Mouse (Mus musculus): Measurements from ENCODE around the gene Ppp1r1b. TPM values are rescaled to one million over a fixed set of nuclear protein-coding genes. Genes with fewer than 3 reads are reported as not detected.

Gene Ppp1r1b
- polyA plus RNA-seq, 1 experiment from 2014 or later: 1.2 TPM

- ATAC-seq (ENCODE audit: insufficient number of reproducible peaks, insufficient read depth, low FRiP score, low TSS enrichment, low read depth): no peak
Observed at GRCm38 (mm10) chr11:98329081-98329959, 18.9 kb upstream of the Ppp1r1b start, which contains the start of gene Neurod2. Gene Neurod2, minus strand, starts transcription at chr11:98329648.

GRCm38 (mm10) chr11:98329960-98330744, 18.1 kb upstream of the Ppp1r1b start:
- no peak overlapping the region for H3K4me3 ChIP-seq
- no peak for ATAC-seq (ENCODE audit: insufficient number of reproducible peaks, insufficient read depth, low FRiP score, low TSS enrichment, low read depth)
- H3K9ac ChIP-seq: no peak overlapping the region
- no peaks in the 10 kb centered on the region for H3K36me3 ChIP-seq
- H3K4me2 ChIP-seq: no peak overlapping the region
- H3K4me1 ChIP-seq: peaks cover 31% of the 10 kb centered on the region
- no peaks in the 10 kb centered on the region for H3K9me3 ChIP-seq
- H3K27me3 ChIP-seq: peaks cover 100% of the 10 kb centered on the region
- H3K27ac ChIP-seq: no peak overlapping the region
- 30% methylated on average over 9 of the region's 9 CpGs for WGBS

More at GRCm38 (mm10) chr11:98329081-98329959, 18.9 kb upstream of the Ppp1r1b start, which contains the start of gene Neurod2:
- Histone ChIP-seq H3K4me2 (peak within 1 kb of the TSS; percentile 47), H3K27ac (no peak within 1 kb of the TSS), H3K9me3 (no peaks in the 10 kb centered on the region), H3K27me3 (peaks cover 100% of the 10 kb centered on the region), H3K4me3 (peak within 1 kb of the TSS; percentile 30), H3K4me1 (peaks cover 28% of the 10 kb centered on the region), H3K36me3 (no peaks in the 10 kb centered on the region), H3K9ac (peak within 1 kb of the TSS; percentile 40; the same call in 1 of the 2 replicates)
- 1% methylated on average over 38 of the region's 38 CpGs for WGBS

GRCm38 (mm10) chr11:98330745-98331204, 17.4 kb upstream of the Ppp1r1b start:
- Histone ChIP-seq H3K27me3 (peaks cover 100% of the 10 kb centered on the region), H3K9me3 (no peaks in the 10 kb centered on the region), H3K27ac (no peak overlapping the region), H3K4me3 (no peak overlapping the region), H3K4me1 (peaks cover 31% of the 10 kb centered on the region), H3K9ac (no peak overlapping the region), H3K4me2 (no peak overlapping the region), H3K36me3 (no peaks in the 10 kb centered on the region)
- ATAC-seq (ENCODE audit: insufficient number of reproducible peaks, insufficient read depth, low FRiP score, low TSS enrichment, low read depth): no peak
- WGBS: 53% methylated on average over 2 of the region's 2 CpGs

GRCm38 (mm10) chr11:98331401-98331800, 16.8 kb upstream of the Ppp1r1b start:
- H3K4me1 ChIP-seq: peaks cover 31% of the 10 kb centered on the region
- no peaks in the 10 kb centered on the region for H3K9me3 ChIP-seq
- H3K4me2 ChIP-seq: no peak overlapping the region
- peaks cover 100% of the 10 kb centered on the region for H3K27me3 ChIP-seq
- H3K9ac ChIP-seq: no peak overlapping the region
- 53% methylated on average over 1 of the region's 1 CpGs for WGBS
- no peaks in the 10 kb centered on the region for H3K36me3 ChIP-seq
- no peak overlapping the region for H3K27ac ChIP-seq
- no peak overlapping the region for H3K4me3 ChIP-seq
- ATAC-seq (ENCODE audit: insufficient number of reproducible peaks, insufficient read depth, low FRiP score, low TSS enrichment, low read depth): no peak

- ATAC-seq (ENCODE audit: insufficient number of reproducible peaks, insufficient read depth, low FRiP score, low TSS enrichment, low read depth): no peak
- Histone ChIP-seq H3K4me3 (no peak overlapping the region), H3K4me2 (no peak overlapping the region), H3K9ac (no peak overlapping the region), H3K9me3 (no peaks in the 10 kb centered on the region), H3K36me3 (no peaks in the 10 kb centered on the region), H3K27me3 (peaks cover 100% of the 10 kb centered on the region), H3K4me1 (peaks cover 27% of the 10 kb centered on the region), H3K27ac (no peak overlapping the region)
- 83% methylated on average over 3 of the region's 3 CpGs for WGBS
Observed at GRCm38 (mm10) chr11:98332186-98332585, 16.0 kb upstream of the Ppp1r1b start.

- WGBS: 79% methylated on average over 4 of the region's 4 CpGs
- no peaks in the 10 kb centered on the region for H3K36me3 ChIP-seq
- ATAC-seq (ENCODE audit: insufficient number of reproducible peaks, insufficient read depth, low FRiP score, low TSS enrichment, low read depth): no peak
- H3K27ac ChIP-seq: no peak overlapping the region
- peaks cover 20% of the 10 kb centered on the region for H3K4me1 ChIP-seq
- H3K4me2 ChIP-seq: no peak overlapping the region
- no peak overlapping the region for H3K4me3 ChIP-seq
- no peaks in the 10 kb centered on the region for H3K9me3 ChIP-seq
- no peak overlapping the region for H3K9ac ChIP-seq
- peaks cover 100% of the 10 kb centered on the region for H3K27me3 ChIP-seq
Observed at GRCm38 (mm10) chr11:98332841-98333240, 15.4 kb upstream of the Ppp1r1b start.

GRCm38 (mm10) chr11:98333263-98333696, 14.9 kb upstream of the Ppp1r1b start:
- H3K27ac ChIP-seq: no peak overlapping the region
- no peaks in the 10 kb centered on the region for H3K36me3 ChIP-seq
- WGBS: 74% methylated on average over 10 of the region's 10 CpGs
- peaks cover 100% of the 10 kb centered on the region for H3K27me3 ChIP-seq
- no peak overlapping the region for H3K4me2 ChIP-seq
- H3K4me3 ChIP-seq: no peak overlapping the region
- ATAC-seq (ENCODE audit: insufficient number of reproducible peaks, insufficient read depth, low FRiP score, low TSS enrichment, low read depth): no peak
- H3K4me1 ChIP-seq: peaks cover 16% of the 10 kb centered on the region
- no peaks in the 10 kb centered on the region for H3K9me3 ChIP-seq
- no peak overlapping the region for H3K9ac ChIP-seq

GRCm38 (mm10) chr11:98333981-98334741, 14.0 kb upstream of the Ppp1r1b start:
- Histone ChIP-seq H3K4me2 (peak overlapping the region; percentile 43), H3K9me3 (no peaks in the 10 kb centered on the region), H3K4me1 (peaks cover 15% of the 10 kb centered on the region), H3K27ac (no peak overlapping the region), H3K27me3 (peaks cover 100% of the 10 kb centered on the region), H3K36me3 (no peaks in the 10 kb centered on the region), H3K4me3 (peak overlapping the region; percentile 6; the same call in 1 of the 2 replicates), H3K9ac (no peak overlapping the region)
- 2% methylated on average over 31 of the region's 41 CpGs for whole genome bisulfite sequencing
- ATAC-seq (ENCODE audit: insufficient number of reproducible peaks, insufficient read depth, low FRiP score, low TSS enrichment, low read depth): no peak

DNA sequence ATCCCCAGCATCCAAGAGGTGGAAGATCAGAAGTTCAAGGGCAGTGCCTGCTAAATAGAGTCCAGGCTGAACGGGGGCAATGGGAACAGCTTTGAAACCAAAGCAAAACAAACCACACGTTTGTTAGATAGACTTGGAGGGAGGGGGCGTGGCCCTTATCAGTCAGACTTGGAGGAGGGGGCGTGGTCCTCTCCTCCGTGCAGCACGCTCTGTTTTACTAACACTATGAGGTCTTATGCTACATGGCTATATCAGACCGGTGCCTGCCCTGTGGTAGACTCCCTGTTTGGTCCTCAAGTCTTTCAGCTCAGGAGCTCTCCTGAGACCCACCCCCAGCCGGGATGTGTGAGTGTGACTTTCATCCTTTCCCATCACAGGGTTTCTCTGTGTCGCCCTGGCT, 13.0 kb upstream of the Ppp1r1b start:
- H3K4me2 ChIP-seq: no peak overlapping the region
- 7% methylated on average over 9 of the region's 9 CpGs for whole genome bisulfite sequencing
- H3K9ac ChIP-seq: no peak overlapping the region
- H3K4me1 ChIP-seq: peaks cover 21% of the 10 kb centered on the region
- H3K4me3 ChIP-seq: no peak overlapping the region
- no peak for ATAC-seq (ENCODE audit: insufficient number of reproducible peaks, insufficient read depth, low FRiP score, low TSS enrichment, low read depth)
- H3K27me3 ChIP-seq: peaks cover 100% of the 10 kb centered on the region
- H3K36me3 ChIP-seq: no peaks in the 10 kb centered on the region
- H3K27ac ChIP-seq: no peak overlapping the region
- no peaks in the 10 kb centered on the region for H3K9me3 ChIP-seq

- H3K4me2 ChIP-seq: no peak overlapping the region
- WGBS: 19% methylated on average over 13 of the region's 13 CpGs
- no peak for ATAC-seq (ENCODE audit: insufficient number of reproducible peaks, insufficient read depth, low FRiP score, low TSS enrichment, low read depth)
Observed at GRCm38 (mm10) chr11:98336245-98337107, 11.7 kb upstream of the Ppp1r1b start.

More at GRCm38 (mm10) chr11:98336245-98337107, 11.7 kb upstream of the Ppp1r1b start:
- H3K9me3 ChIP-seq: no peaks in the 10 kb centered on the region
- peaks cover 99% of the 10 kb centered on the region for H3K27me3 ChIP-seq
- H3K4me1 ChIP-seq: peaks cover 22% of the 10 kb centered on the region
- no peak overlapping the region for H3K27ac ChIP-seq
- no peaks in the 10 kb centered on the region for H3K36me3 ChIP-seq
- no peak overlapping the region for H3K4me3 ChIP-seq
- no peak overlapping the region for H3K9ac ChIP-seq
